Mouse (Mus musculus) kidney, postnatal 4 days (tissue): ENCODE results near the gene Dnajc4.

ENCODE experiments used
- DNase-seq, 2 experiments: peaks; one replicate each; pipeline ENCODE4 v3.0.0; 2021; ENCODE audit warnings: mixed read lengths in 2 of 2

Dnajc4 gene

GRCm38 (mm10) chr19:6947742-6948141, 44.6 kb downstream of the Dnajc4 start:
- no peak for DNase-seq

- DNase-seq = no peak
Measured at GRCm38 (mm10) chr19:6943709-6944108, 48.7 kb downstream of the Dnajc4 start.

DNA sequence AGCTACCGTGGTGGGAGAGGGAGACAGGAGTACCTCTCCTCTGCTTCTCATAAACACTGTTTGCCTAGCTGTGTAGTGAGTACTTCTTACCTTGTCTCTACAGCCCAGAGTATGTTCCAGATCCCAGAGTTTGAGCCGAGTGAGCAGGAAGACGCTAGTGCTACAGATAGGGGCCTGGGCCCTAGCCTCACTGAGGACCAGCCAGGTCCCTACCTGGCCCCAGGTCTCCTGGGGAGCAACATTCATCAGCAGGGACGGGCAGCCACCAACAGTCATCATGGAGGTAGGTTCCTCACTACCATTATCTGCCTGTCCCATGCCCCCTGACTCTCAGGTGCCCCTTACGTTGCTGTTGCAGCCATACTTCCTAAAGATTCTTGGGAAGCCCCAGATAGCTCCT, 49.6 kb downstream of the Dnajc4 start:
- peak in 1 of 2 experiments; percentile 33 for DNase-seq

DNA sequence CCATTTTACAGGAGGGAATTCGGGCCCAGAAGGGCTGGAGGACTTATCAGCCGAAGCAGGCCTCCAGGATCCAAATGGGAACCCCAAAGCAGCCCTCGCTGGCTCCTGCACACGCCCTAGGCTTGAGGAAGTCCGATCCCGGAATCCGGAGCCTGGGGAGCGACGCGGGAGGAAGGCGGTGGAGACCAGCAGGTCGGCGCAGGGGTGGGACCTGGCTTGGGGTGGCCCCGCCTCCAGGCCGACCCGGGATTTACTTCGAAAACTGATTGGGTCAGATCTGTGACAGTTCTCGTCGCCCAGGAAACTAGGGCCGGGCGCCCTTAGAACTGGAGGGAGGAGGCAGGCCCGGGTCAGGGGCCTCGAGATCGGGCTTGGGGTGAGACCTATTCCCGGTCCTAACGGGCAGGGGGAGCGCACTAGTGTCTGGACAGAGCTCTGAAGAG, 50.1 kb downstream of the Dnajc4 start, which contains the start of gene Gpr137:
Gene Gpr137, minus strand, starts transcription at position 232 of the 443 bp plus-strand sequence.
- peak; percentile 95 to 97 for DNase-seq

GRCm38 (mm10) chr19:6941372-6942248, 50.8 kb downstream of the Dnajc4 start, which contains the start of gene Bad:
Gene Bad (plus strand): TSS chr19:6941861.
- DNase-seq = peak; percentile 96 to 97

DNA sequence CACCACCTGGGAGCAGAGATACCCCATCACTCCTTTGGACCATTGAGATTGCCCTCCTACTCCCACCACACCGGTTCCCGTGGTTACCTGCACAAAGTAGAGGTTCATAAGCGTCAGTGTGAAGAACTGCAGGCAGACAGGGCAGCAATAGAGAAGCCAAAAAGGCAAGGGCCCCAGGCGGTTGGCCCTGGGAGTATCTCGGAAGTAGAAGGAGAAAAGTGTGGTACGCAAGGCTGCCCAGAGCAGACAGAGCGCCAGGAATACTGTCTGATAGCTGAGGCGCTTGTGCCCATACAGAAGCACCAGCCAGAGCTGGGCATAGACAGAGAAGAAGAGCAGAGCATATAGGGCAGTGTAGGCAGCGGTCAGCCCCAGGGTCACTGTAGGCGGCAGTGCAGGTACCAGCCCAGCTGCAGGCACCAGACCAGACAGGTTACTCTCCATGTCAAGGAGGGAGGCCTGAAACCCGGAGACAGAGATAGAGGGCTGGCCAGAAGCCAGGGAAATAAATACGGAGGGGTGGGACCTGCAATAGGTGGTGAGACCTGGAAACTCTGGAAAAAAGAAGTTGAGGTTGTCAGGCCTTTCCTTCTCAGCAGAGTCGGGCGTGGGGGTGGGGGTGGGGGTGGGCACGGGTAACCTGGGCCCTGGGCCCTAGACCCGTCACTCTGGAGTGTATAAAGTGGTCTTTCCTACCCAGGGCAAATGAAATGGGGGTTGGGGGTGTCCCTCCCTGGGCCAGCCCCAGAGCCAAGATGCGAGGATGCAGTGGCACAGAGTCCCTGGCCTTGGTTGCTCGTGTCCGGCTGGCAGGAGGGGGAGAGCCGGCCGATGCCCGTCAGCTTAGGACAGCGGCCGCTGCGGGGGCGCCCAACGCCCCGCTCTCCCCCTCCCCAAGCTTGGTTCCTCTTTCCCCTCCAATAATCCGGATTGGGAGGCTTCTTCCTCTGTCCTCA, 51.7 kb downstream of the Dnajc4 start:
- peak; percentile 15 to 39 for DNase-seq

DNA sequence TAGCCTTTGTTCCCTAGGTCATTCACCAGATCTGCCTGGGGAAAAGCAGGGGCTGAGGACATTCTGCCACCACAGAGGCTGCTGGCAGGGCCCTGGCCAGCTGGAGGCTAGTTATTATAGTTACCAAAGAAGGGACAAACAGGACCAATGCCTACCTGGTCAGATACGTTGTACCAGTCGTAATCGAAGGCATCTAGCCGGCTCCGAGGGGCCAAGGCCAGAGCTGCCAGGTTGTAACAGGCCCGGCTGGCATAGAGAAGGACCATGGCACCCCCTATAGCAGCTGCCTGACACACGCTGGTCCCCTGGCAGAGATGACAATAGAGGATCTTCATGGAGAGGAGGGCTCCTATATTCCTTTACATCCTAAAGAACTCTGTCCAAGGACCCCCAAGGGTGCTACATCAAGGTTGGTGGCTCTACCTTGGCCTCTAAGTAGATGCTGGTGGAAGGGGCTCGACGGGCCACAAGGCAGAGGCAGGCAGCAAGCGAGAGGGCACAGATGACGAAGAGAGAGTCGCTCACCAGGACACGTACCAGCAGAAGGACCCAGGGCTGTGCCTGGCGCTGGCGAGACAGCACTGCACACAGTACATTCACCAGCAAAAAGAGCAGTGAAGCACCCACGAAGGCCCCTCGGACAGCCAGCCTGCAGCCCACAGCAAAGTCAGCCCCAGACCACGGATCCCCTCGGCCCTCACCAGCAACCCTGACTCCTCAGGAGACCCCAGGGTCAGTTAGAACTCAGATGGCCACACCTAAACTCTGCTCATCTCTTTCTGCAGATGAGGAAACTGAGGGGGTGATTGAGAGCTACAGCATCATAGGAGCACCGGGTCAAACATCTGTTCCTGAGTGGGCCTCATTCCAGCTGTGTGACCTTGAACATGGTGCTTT, 53.0 kb downstream of the Dnajc4 start:
- DNase-seq = no peak
